Mouse (Mus musculus) neural tube, embryonic 15.5 days (tissue): Measurements from ENCODE around the gene Cxcl9. TPM values are rescaled to one million over a fixed set of nuclear protein-coding genes. Genes with fewer than 3 reads are reported as not detected.

ENCODE experiments used
- ATAC-seq: fragments of 200-750 bp; cut with Nextera tagmentation; 2 replicates; pipeline ENCODE4 v1.8.0; 2017; ENCODE audit warnings: mild to moderate bottlenecking, moderate TSS enrichment, moderate library complexity; ENCODE audit not compliant: low FRiP score
- H3K27ac ChIP-seq: fragments of 300-500 bp; sonication (generic); replicated peaks from 2 replicates; pipeline ENCODE4 v1.5.1; 2015; ENCODE audit warnings: mild to moderate bottlenecking, inconsistent platforms
- H3K27me3 ChIP-seq: fragments of 300-500 bp; sonication (generic); replicated peaks from 2 replicates; pipeline ENCODE4 v1.6.1; 2015; ENCODE audit warnings: inconsistent platforms
- H3K36me3 ChIP-seq: fragments of 300-500 bp; sonication (generic); 2 replicates; pipeline ENCODE4 v1.6.1; 2015; ENCODE audit warnings: inconsistent platforms
- H3K4me1 ChIP-seq: fragments of 300-500 bp; sonication (generic); 2 replicates; pipeline ENCODE4 v1.6.1; 2015; ENCODE audit warnings: inconsistent platforms
- H3K4me2 ChIP-seq: fragments of 300-500 bp; sonication (generic); 2 replicates; pipeline ENCODE4 v1.6.1; 2015; ENCODE audit warnings: inconsistent platforms, mild to moderate bottlenecking, moderate library complexity
- H3K4me3 ChIP-seq: fragments of 300-500 bp; sonication (generic); replicated peaks from 2 replicates; pipeline ENCODE4 v1.5.1; 2015; ENCODE audit warnings: mild to moderate bottlenecking, inconsistent platforms
- H3K9ac ChIP-seq: fragments of 300-500 bp; sonication (generic); replicated peaks from 2 replicates; pipeline ENCODE4 v1.6.1; 2015; ENCODE audit warnings: mild to moderate bottlenecking, inconsistent platforms
- H3K9me3 ChIP-seq: fragments of 300-500 bp; sonication (generic); replicated peaks from 2 replicates; pipeline ENCODE4 v1.6.1; 2016; ENCODE audit warnings: inconsistent platforms
- WGBS: fragments of 180-500 bp; shearing (Covaris S2); methylation state at CpG from one replicate; pipeline ENCODE4 v1.1.7; 2015; ENCODE audit warnings: mixed read lengths; 5-methylcytosine and 5-hydroxymethylcytosine counted together
- polyA plus RNA-seq: library from polyadenylated mRNA; unstranded; fragments of >200 nt; fragmentation: Nextera tagmentation; extraction: Ambion mirVana; gene quantifications from 2 replicates; pipeline ENCODE4 v1.2.1, GENCODE M21; 2015

Cxcl9 gene
- 0.15 TPM in 1 of 2 replicates, not detected in the other for polyA plus RNA-seq

- Histone ChIP-seq H3K27me3 (no peaks in the 10 kb centered on the region), H3K9ac (no peak within 1 kb of the TSS), H3K36me3 (no peaks in the 10 kb centered on the region), H3K4me3 (no peak within 1 kb of the TSS), H3K27ac (no peak within 1 kb of the TSS), H3K9me3 (no peaks in the 10 kb centered on the region), H3K4me2 (no peak within 1 kb of the TSS), H3K4me1 (no peaks in the 10 kb centered on the region)
- no peak for ATAC-seq
- WGBS: 89% methylated on average over 7 of the region's 7 CpGs
Observed at GRCm38 (mm10) chr5:92327929-92328328, at the start of gene Cxcl9. Gene Cxcl9, minus strand, starts transcription at chr5:92328079.

GRCm38 (mm10) chr5:92376795-92377405 is 49.0 kb upstream of the Cxcl9 start:
- no peaks in the 10 kb centered on the region for H3K36me3 ChIP-seq

GRCm38 (mm10) chr5:92375368-92375767 is 47.5 kb upstream of the Cxcl9 start:
- ATAC-seq: no peak

More at GRCm38 (mm10) chr5:92376795-92377405, 49.0 kb upstream of the Cxcl9 start:
- no peak for ATAC-seq
- WGBS: 58% methylated on average over 13 of the region's 13 CpGs
- no peaks in the 10 kb centered on the region for H3K4me1 ChIP-seq
- no peaks in the 10 kb centered on the region for H3K27me3 ChIP-seq
- no peak overlapping the region for H3K4me2 ChIP-seq
- H3K27ac ChIP-seq: no peak overlapping the region
- no peak overlapping the region for H3K4me3 ChIP-seq
- H3K9ac ChIP-seq: no peak overlapping the region
- no peaks in the 10 kb centered on the region for H3K9me3 ChIP-seq

GRCm38 (mm10) chr5:92374721-92375142 is 46.9 kb upstream of the Cxcl9 start:
- Histone ChIP-seq H3K27me3 (no peaks in the 10 kb centered on the region), H3K4me2 (no peak overlapping the region)
- WGBS: 54% methylated on average over 6 of the region's 6 CpGs

More at GRCm38 (mm10) chr5:92375368-92375767, 47.5 kb upstream of the Cxcl9 start:
- Histone ChIP-seq H3K9ac (no peak overlapping the region), H3K9me3 (no peaks in the 10 kb centered on the region), H3K27me3 (no peaks in the 10 kb centered on the region), H3K27ac (no peak overlapping the region), H3K4me2 (no peak overlapping the region), H3K36me3 (no peaks in the 10 kb centered on the region), H3K4me1 (peaks cover 10% of the 10 kb centered on the region; the same call in 1 of the 2 replicates), H3K4me3 (no peak overlapping the region)
- 80% methylated on average over 17 of the region's 17 CpGs for WGBS

GRCm38 (mm10) chr5:92372605-92373004 is 44.7 kb upstream of the Cxcl9 start:
- Histone ChIP-seq H3K27ac (no peak overlapping the region), H3K9me3 (no peaks in the 10 kb centered on the region), H3K36me3 (no peaks in the 10 kb centered on the region), H3K4me1 (peaks cover 17% of the 10 kb centered on the region), H3K9ac (no peak overlapping the region), H3K4me3 (no peak overlapping the region), H3K27me3 (no peaks in the 10 kb centered on the region), H3K4me2 (no peak overlapping the region)
- 60% methylated on average over 2 of the region's 2 CpGs for WGBS
- no peak for ATAC-seq

More at GRCm38 (mm10) chr5:92374721-92375142, 46.9 kb upstream of the Cxcl9 start:
- Histone ChIP-seq H3K36me3 (no peaks in the 10 kb centered on the region), H3K9me3 (no peaks in the 10 kb centered on the region), H3K9ac (no peak overlapping the region), H3K4me1 (peaks cover 10% of the 10 kb centered on the region; the same call in 1 of the 2 replicates), H3K27ac (no peak overlapping the region), H3K4me3 (no peak overlapping the region)
- no peak for ATAC-seq

GRCm38 (mm10) chr5:92371361-92371976 is 43.6 kb upstream of the Cxcl9 start:
- Histone ChIP-seq H3K4me2 (no peak overlapping the region), H3K9ac (no peak overlapping the region), H3K27ac (0 out of 2 replicates have a peak overlapping the region, but pooled peaks have one; percentile 20), H3K9me3 (no peaks in the 10 kb centered on the region), H3K36me3 (no peaks in the 10 kb centered on the region), H3K4me3 (no peak overlapping the region), H3K27me3 (no peaks in the 10 kb centered on the region), H3K4me1 (peaks cover 17% of the 10 kb centered on the region)
- ATAC-seq: no peak
- WGBS: 63% methylated on average over 14 of the region's 14 CpGs

GRCm38 (mm10) chr5:92370891-92371290 is 43.0 kb upstream of the Cxcl9 start:
- H3K27me3 ChIP-seq: no peaks in the 10 kb centered on the region
- peaks cover 17% of the 10 kb centered on the region for H3K4me1 ChIP-seq
- H3K9ac ChIP-seq: no peak overlapping the region
- no peaks in the 10 kb centered on the region for H3K36me3 ChIP-seq
- no peak overlapping the region for H3K4me3 ChIP-seq
- no peak for ATAC-seq
- 0 out of 2 replicates have a peak overlapping the region, but pooled peaks have one; percentile 20 for H3K27ac ChIP-seq
- no peak overlapping the region for H3K4me2 ChIP-seq
- WGBS: 58% methylated on average over 6 of the region's 6 CpGs
- no peaks in the 10 kb centered on the region for H3K9me3 ChIP-seq

GRCm38 (mm10) chr5:92370392-92370791 is 42.5 kb upstream of the Cxcl9 start:
- no peak overlapping the region for H3K4me2 ChIP-seq
- H3K27ac ChIP-seq: no peak overlapping the region
- H3K9ac ChIP-seq: no peak overlapping the region
- H3K36me3 ChIP-seq: no peaks in the 10 kb centered on the region
- H3K4me3 ChIP-seq: no peak overlapping the region
- no peaks in the 10 kb centered on the region for H3K9me3 ChIP-seq
- no peaks in the 10 kb centered on the region for H3K27me3 ChIP-seq
- peaks cover 17% of the 10 kb centered on the region for H3K4me1 ChIP-seq
- 75% methylated on average over 6 of the region's 6 CpGs for WGBS
- no peak for ATAC-seq

- H3K36me3 ChIP-seq: no peaks in the 10 kb centered on the region
- H3K4me1 ChIP-seq: peaks cover 17% of the 10 kb centered on the region
- 47% methylated on average over 13 of the region's 13 CpGs for WGBS
- no peak overlapping the region for H3K9ac ChIP-seq
- peak overlapping the region; percentile 5; the same call in 1 of the 2 replicates for H3K4me3 ChIP-seq
- peak; percentile 87 for ATAC-seq
- H3K4me2 ChIP-seq: peak overlapping the region; percentile 35
- H3K27ac ChIP-seq: 0 out of 2 replicates have a peak overlapping the region, but pooled peaks have one; percentile 41
- no peaks in the 10 kb centered on the region for H3K9me3 ChIP-seq
- no peaks in the 10 kb centered on the region for H3K27me3 ChIP-seq
Observed at GRCm38 (mm10) chr5:92369151-92369994, 41.5 kb upstream of the Cxcl9 start.

- WGBS: 76% methylated on average over 10 of the region's 10 CpGs
- no peak for ATAC-seq
- no peaks in the 10 kb centered on the region for H3K27me3 ChIP-seq
Observed at GRCm38 (mm10) chr5:92368392-92368791, 40.5 kb upstream of the Cxcl9 start.

GRCm38 (mm10) chr5:92366565-92366964 is 38.7 kb upstream of the Cxcl9 start:
- H3K36me3 ChIP-seq: no peaks in the 10 kb centered on the region
- H3K4me3 ChIP-seq: no peak overlapping the region
- H3K9me3 ChIP-seq: no peaks in the 10 kb centered on the region
- H3K27ac ChIP-seq: no peak overlapping the region
- 86% methylated on average over 6 of the region's 6 CpGs for WGBS
- peaks cover 17% of the 10 kb centered on the region for H3K4me1 ChIP-seq
- no peak overlapping the region for H3K9ac ChIP-seq
- no peak for ATAC-seq
- H3K27me3 ChIP-seq: no peaks in the 10 kb centered on the region
- no peak overlapping the region for H3K4me2 ChIP-seq

More at GRCm38 (mm10) chr5:92368392-92368791, 40.5 kb upstream of the Cxcl9 start:
- H3K9me3 ChIP-seq: no peaks in the 10 kb centered on the region
- no peak overlapping the region for H3K9ac ChIP-seq
- no peaks in the 10 kb centered on the region for H3K36me3 ChIP-seq
- H3K4me3 ChIP-seq: no peak overlapping the region
- H3K4me2 ChIP-seq: no peak overlapping the region
- no peak overlapping the region for H3K27ac ChIP-seq
- peaks cover 17% of the 10 kb centered on the region for H3K4me1 ChIP-seq
